Mouse (Mus musculus): ENCODE data around the gene Gm39115.

- no peak for TF ChIP-seq CTCF (IDR thresholded peaks at IDR 0.05; ENCODE audit: control insufficient read depth, insufficient read depth, low read length)
- no peak for TF ChIP-seq POLR2A (IDR thresholded peaks at IDR 0.05; ENCODE audit: borderline replicate concordance, control insufficient read depth, low read depth, low read length)
Measured at GRCm38 (mm10) chr7:142089648-142090447, 46.0 kb downstream of the Gm39115 start.
